8 mouse cellular contexts compared by ENCODE assay signal in genomic region chr16:50732082-50733006, GRCm38 (mm10).
DNase-seq lines count a peak whose midpoint lies in the region; ATAC-seq and TF ChIP-seq lines count a peak whose summit lies in the region.

No protein-coding gene starts in this region.

- CTCF ChIA-PET in Patski (lab: Charles Lee): no interaction called here

- peak overlapping the region; percentile 60 for H3K4me3 ChIP-seq in hindbrain, embryonic 14.5 days (replicated peaks; ENCODE audit: low read length)

- peak overlapping the region; percentile 58 for H3K9ac ChIP-seq in hindbrain, embryonic 14.5 days

- DNase-seq in Patski (ENCODE audit: low read depth, low spot score): peak; percentile 31
- peak; percentile 82 to 87 for DNase-seq in cerebellum, postnatal 25 days
- DNase-seq in frontal cortex, postnatal 25 days (ENCODE audit: low spot score in 2 of 2): peak; percentile 64 to 75
- DNase-seq in hindbrain, embryonic 14.5 days (ENCODE audit: low spot score): peak; percentile 89
- peak; percentile 83 for DNase-seq in left cerebral cortex, adult 11 months (ENCODE audit: low spot score)
- peak; percentile 93 to 94 for DNase-seq in lung, postnatal 4 days
- peak; percentile 78 for DNase-seq in retina, postnatal 7 days (ENCODE audit: low read depth, low spot score)
- peak; percentile 72 for DNase-seq in urinary bladder, adult 2 months (ENCODE audit: low spot score)

- no peak for TF ChIP-seq CTCF in Patski (IDR thresholded peaks at IDR 0.05)

- ATAC-seq in Patski: peak; percentile 93
- ATAC-seq in hindbrain, embryonic 14.5 days (ENCODE audit: low FRiP score): peak; percentile 96

- POLR2A ChIA-PET in Patski (lab: Charles Lee): interaction anchor here (0.6 to 0.7 kb wide), 3 partner anchors 9 to 463 kb away, joined by 4 to 6 read pairs (median 4); no protein-coding TSS in a partner anchor

- H3K36me3 ChIP-seq in hindbrain, embryonic 14.5 days (replicated peaks; ENCODE audit: control insufficient read depth, insufficient read depth): no peaks in the 10 kb centered on the region

- WGBS in hindbrain, embryonic 14.5 days: 1% methylated on average over 58 of the region's 58 CpGs

- in situ Hi-C loops in Patski (cut with MboI; ENCODE audit: low pct_unique_long_range_greater_than_20kb): loop anchor here (5.0 to 25.0 kb wide), 7 partner anchors 200 to 1720 kb away; no protein-coding TSS in a partner anchor

- no peaks in the 10 kb centered on the region for H3K9me3 ChIP-seq in hindbrain, embryonic 14.5 days (ENCODE audit: control insufficient read depth, low read length)

- no peaks in the 10 kb centered on the region for H3K27me3 ChIP-seq in Patski
- H3K27me3 ChIP-seq in hindbrain, embryonic 14.5 days (ENCODE audit: control insufficient read depth, insufficient read depth, low read length): peaks cover 12% of the 10 kb centered on the region; the same call in 1 of the 2 replicates

- H3K27ac ChIP-seq in hindbrain, embryonic 14.5 days: no peak overlapping the region; the same call in 1 of the 2 replicates

- H3K4me1 ChIP-seq in hindbrain, embryonic 14.5 days (replicated peaks; ENCODE audit: control insufficient read depth, insufficient read depth, low read length): 0 out of 2 replicates have a peak, but pooled peaks cover 3% of the 10 kb centered on the region

- H3K4me2 ChIP-seq in hindbrain, embryonic 14.5 days (replicated peaks): peak overlapping the region; percentile 97

Comparison
In these comparisons a context has a peak if more than half of its experiments do, and no peak if none do; other contexts are left out.
1. DNase-seq: peak in every context shown above with its lines; median percentile 94 in lung, postnatal 4 days; 89 in hindbrain, embryonic 14.5 days; 84 in cerebellum, postnatal 25 days; 83 in left cerebral cortex, adult 11 months; 78 in retina, postnatal 7 days; 72 in urinary bladder, adult 2 months; 70 in frontal cortex, postnatal 25 days; 31 in Patski.